Mouse (Mus musculus) natural killer cell, adult 2 months (primary cell): ENCODE results near the gene Tbxa2r.
A peak's percentile ranks its signal among the peaks of the same experiment; 100 is the strongest.

ENCODE experiments used
- DNase-seq, 2 experiments: peaks; one replicate each; pipeline ENCODE4 v3.0.0; 2022; ENCODE audit warnings: low spot score in 2 of 2

Tbxa2r gene

DNA sequence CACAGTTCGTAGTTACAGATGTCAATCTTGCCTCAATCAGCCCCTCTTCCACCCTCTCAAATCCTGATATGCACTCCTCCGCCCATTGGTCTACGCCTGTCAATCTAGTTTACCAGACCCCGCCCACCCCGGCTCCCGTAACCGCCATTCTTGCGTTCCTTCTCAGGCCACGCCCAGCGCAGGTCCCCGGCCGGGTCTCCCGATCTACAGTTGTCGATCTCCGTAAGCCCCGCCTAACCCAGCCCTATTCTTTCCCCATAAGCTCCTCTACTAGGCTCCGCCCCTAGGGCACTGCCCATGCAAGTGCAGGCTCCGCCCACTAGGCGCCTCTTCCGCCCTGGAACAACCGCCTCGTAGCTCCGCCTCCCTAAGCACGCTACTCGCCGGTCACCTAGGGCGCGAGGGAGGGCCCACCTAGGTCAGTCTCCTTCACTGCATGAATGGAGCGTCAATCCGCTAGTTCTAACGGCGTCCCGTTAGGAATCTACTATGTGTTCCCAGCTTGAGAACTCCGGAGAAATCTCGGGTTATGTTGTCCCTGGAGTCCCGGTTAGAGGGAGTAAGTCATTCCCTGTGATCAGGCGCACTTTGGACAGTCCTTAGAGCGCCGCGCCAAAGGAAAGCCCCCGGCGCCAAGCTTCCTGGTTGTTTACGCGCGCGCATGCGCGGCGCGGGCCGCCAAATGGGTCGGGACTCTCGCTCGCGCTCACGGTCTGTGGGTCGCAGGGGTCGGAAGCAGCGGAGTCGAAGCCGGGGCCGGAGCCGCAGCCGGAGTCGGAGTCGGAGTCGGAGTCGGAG is 7.8 kb upstream of the Tbxa2r start, which contains the start of gene Cactin:
Cactin (plus strand) TSS at position 554 of the 798 bp plus-strand sequence.
- peak; percentile 99 for DNase-seq

- DNase-seq: no peak
These were observed 7.1 kb upstream of the Tbxa2r start for GRCm38 (mm10) chr10:81321436-81321835.

- DNase-seq: no peak
These were observed 6.1 kb upstream of the Tbxa2r start for GRCm38 (mm10) chr10:81322444-81322843.

GRCm38 (mm10) chr10:81323141-81323775 is 5.3 kb upstream of the Tbxa2r start:
- no peak for DNase-seq

DNA sequence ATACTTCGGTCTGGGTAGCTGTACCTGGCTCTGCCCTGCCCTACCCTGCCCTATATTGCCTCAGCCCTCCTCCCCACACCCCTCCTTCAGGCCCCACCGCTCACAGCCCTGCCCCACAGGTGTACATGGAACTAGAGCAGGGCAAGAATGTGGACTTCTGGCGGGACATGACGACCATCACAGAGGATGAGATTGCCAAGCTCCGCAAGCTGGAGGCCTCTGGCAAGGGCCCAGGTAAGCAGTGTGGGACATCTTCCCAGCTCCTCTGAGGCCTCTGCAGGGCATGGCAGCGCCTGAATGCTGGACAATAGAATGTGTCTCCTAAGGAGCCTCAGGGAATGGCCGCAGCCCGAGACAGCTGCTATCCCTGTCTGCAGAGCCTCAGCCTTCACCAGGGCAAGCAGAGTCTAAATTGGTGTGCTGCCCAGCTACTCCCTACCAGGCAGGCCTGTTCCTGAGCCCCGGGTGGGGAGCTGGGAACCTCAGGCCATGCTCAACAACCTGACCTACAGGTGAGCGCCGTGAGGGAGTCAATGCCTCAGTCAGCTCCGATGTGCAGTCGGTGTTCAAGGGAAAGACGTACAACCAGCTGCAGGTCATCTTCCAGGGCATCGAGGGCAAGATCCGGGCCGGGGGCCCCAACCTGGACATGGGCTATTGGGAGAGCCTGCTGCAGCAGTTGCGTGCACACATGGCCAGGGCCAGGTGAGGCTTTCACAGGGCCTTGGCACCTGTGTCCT is 4.6 kb upstream of the Tbxa2r start:
- DNase-seq: no peak

GRCm38 (mm10) chr10:81325176-81325575 is 3.4 kb upstream of the Tbxa2r start:
- no peak for DNase-seq

- no peak for DNase-seq
These were observed 2.8 kb upstream of the Tbxa2r start for GRCm38 (mm10) chr10:81325781-81326180.

GRCm38 (mm10) chr10:81326858-81327257 is 1.7 kb upstream of the Tbxa2r start:
- DNase-seq: no peak

GRCm38 (mm10) chr10:81327959-81328358 is 572 bp upstream of the Tbxa2r start:
- no peak for DNase-seq

DNA sequence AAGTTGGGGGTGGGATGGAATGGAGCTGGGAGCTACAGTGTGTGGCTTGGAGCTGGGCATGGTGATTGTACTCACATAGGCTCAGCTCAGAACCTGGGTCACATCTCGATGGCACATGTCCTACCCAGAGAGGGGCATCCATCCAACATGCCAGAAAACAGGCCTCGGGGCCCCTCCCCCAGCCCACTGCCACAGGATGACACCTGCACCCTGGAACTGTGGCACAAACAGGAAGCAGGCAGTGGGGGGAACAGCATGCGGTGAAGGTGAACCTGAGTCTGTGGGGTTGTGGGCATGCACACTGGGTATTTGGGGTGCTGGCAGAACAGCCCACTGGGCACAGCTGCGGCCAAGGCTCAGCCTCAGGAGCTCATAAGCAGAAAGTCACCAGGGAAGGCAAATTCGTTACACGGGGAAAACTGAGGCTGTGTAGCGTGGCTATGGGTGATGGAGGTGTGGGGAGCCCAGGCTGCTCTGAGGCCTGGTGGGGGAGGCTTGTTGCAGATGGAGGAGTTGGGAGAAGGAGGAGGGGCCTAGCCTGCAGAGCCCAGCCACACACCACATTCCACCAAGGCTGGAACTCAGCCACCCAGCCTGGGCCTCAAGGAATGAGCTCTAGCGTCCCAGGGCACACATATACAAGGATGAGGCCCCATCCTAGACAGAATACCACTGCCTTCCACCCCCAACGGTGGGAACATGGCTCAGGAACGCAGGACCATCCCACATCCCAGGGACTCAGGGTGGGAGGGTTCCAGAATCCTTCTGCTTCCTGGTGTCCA is 854 bp downstream of the Tbxa2r start:
- peak; percentile 41 to 62 for DNase-seq

- no peak for DNase-seq
These were observed 1.5 kb downstream of the Tbxa2r start for GRCm38 (mm10) chr10:81330007-81330406.

GRCm38 (mm10) chr10:81332277-81332676 is 3.7 kb downstream of the Tbxa2r start:
- DNase-seq: no peak

GRCm38 (mm10) chr10:81334324-81334723 is 5.8 kb downstream of the Tbxa2r start:
- DNase-seq: no peak

- DNase-seq: no peak
These were observed 7.1 kb downstream of the Tbxa2r start for GRCm38 (mm10) chr10:81335393-81336340.

DNA sequence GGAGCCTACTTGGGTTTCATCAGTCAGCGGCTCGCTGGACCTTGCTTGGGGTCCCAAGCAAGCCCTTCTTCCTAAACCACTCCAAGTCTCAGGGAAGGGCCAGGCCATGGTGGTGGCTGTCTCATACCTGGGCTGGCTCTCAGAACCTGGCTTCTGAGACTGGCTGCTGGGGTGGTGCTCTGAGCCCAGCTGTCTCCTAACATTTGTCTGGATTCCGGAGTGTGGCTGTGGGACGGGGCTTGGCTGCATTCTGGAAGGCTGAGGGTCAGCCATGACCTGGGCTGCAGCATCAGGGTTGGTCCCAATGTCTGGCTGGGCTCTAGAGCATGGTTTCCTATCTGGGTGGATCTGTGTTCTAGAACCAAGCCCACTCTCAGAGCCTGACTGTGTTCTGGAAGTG is 8.0 kb downstream of the Tbxa2r start:
- DNase-seq: no peak

- DNase-seq: no peak
These were observed 12.2 kb downstream of the Tbxa2r start for GRCm38 (mm10) chr10:81340551-81341332.

- DNase-seq: peak in 1 of 2 experiments; percentile 71
These were observed 12.9 kb downstream of the Tbxa2r start for GRCm38 (mm10) chr10:81341333-81341949.

- no peak for DNase-seq
These were observed 14.4 kb downstream of the Tbxa2r start, which contains the start of gene Gipc3 for GRCm38 (mm10) chr10:81342686-81343505. Gene Gipc3, minus strand, starts transcription at chr10:81343266.
